Mouse (Mus musculus): ENCODE measurements around the gene Vps11. TPM values are rescaled to one million over a fixed set of nuclear protein-coding genes. Genes with fewer than 3 reads are reported as not detected.

Gene Vps11
- 49.5 and 63.8 TPM in 2 replicates for total RNA-seq (2023)

GRCm38 (mm10) chr9:44361190-44361917 lies at the start of gene Vps11:
TSS of gene Vps11 (minus strand) at chr9:44361670.

GRCm38 (mm10) chr9:44406906-44407751 lies 45.7 kb upstream of the Vps11 start, which contains the start of the genes Rps25 and Trappc4:
TSS of gene Rps25 (plus strand) at chr9:44407139.
TSS of gene Trappc4 (minus strand) at chr9:44407600.

GRCm38 (mm10) chr9:44396684-44397411 lies 35.4 kb upstream of the Vps11 start, which contains the start of gene Slc37a4:
TSS of gene Slc37a4 (plus strand) at chr9:44396852.

GRCm38 (mm10) chr9:44379054-44379834 lies 17.8 kb upstream of the Vps11 start, which contains the start of gene Hyou1:
TSS of gene Hyou1 (plus strand) at chr9:44379490.

DNA sequence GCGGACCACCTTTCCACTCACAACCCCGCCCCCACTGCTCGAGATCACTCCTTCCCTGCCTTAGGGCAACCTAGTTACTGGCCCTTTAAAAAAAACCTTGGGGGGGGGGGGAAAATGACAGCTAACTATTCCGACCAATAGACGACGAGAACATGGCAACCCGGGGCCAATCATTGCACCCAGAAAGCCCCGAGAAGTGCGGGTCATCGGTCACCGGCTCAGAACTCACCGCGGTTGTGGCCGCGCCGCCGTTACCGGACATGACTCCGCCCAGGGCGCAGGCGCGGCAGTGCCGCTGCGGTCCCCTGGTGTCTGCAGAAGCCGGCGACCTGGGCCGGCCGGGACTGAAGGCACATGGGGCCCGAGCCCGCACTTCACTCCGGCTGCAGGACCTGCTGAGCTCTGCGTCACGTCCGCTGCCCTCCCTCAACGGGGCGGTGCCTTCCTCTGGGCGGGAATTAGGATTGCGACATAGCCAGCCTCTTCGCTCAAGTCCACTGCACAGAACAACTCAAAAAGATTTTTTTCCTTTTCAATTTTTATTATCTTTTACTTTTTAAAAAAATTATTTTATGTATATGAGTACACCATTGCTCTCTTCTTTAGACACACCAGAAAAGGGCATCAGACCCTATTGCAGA lies 17.6 kb downstream of the Vps11 start, which contains the start of gene Hmbs:
Gene Hmbs, minus strand, starts transcription at position 448 of the 641 bp plus-strand sequence.

DNA sequence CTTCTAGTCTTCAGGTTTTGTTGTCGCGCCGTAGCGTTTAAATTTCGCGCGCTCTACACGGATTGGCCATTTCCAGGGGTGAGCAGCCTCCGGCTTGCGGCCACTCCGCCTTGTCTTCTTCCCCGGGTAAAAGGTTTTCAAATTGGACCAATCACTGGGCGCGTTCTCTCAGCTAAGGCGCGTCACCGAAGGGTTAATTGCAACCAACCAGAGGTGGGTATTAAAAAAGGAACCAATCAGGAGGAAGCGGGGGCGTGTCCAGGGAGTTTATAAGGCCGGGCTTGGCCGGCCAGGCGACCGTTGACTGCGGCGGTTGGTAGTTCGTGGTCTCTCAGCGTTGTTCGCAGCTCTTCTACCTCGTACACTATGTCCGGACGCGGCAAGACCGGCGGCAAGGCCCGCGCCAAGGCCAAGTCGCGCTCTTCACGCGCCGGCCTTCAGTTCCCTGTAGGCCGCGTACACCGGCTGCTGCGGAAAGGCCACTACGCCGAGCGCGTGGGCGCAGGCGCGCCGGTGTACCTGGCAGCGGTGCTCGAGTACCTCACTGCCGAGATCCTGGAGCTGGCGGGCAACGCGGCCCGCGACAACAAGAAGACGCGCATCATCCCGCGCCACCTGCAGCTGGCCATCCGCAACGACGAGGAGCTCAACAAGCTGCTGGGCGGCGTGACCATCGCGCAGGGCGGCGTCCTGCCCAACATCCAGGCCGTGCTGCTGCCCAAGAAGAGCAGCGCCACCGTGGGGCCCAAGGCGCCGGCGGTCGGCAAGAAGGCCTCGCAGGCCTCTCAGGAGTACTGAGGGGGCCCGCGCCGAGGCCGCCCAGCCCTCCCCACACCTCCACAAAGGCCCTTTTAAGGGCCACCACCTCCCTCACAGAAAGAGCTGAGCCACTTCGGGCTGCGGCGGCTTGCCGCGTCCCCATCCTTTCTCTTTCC lies 26.8 kb downstream of the Vps11 start, which contains the start of gene H2afx:
Gene H2afx, plus strand, starts transcription at position 299 of the 935 bp plus-strand sequence.

GRCm38 (mm10) chr9:44325768-44326370 lies 35.6 kb downstream of the Vps11 start, which contains the start of gene Dpagt1:
TSS of gene Dpagt1 (plus strand) at chr9:44326019.

GRCm38 (mm10) chr9:44319887-44320798 lies 41.3 kb downstream of the Vps11 start, which contains the start of gene C2cd2l:
TSS of gene C2cd2l (minus strand) at chr9:44320285.

DNA sequence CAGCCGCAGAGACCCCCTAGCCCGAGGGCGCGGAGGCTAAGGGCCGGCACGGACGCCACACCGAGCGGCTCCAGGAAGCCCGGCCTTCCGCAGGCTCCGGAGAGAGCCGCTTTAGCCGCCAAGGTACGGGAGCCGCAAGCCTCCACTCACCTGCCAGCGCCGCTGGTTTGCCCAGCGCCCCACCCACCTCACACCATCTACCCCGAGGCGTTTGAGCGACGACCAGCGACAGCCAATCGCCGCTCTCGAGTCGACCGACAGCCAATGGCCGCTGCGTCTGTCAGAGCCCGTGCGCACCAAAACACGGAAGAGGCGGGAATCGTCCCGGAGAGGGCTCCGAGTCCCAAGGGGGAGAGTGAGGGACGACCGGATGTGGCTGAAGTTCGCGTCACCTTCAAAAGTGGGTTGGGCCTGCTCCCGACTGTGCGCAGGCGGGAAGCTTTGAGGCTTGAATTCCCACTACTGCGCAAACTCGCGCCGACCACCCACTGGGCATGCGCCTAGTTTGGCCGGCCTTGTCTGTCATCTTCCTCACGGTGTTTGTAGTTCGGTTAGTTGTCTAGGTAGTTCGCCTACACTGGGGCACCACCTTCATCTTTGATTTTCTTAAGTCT lies 55.9 kb downstream of the Vps11 start, which contains the start of gene Hinfp:
Gene Hinfp, minus strand, starts transcription at position 206 of the 614 bp plus-strand sequence.

Other genes starting within 250 kb of the Vps11 start
- 0.44 TPM in 1 of 2 replicates, not detected in the other for gene Gm49380, start 248.2 kb downstream of the Vps11 start, total RNA-seq (2023)
- 26.2 and 33.8 TPM in 2 replicates for gene Rnf26, start 248.2 kb downstream of the Vps11 start, total RNA-seq (2023)
- gene Mcam, start 227.2 kb downstream of the Vps11 start, total RNA-seq (2023) = 3.7 and 5.3 TPM in 2 replicates
- 194 and 257 TPM in 2 replicates for gene Cbl, start 127.6 kb downstream of the Vps11 start, total RNA-seq (2023)
- not detected in 2 replicates for gene Ccdc153, start 121.0 kb downstream of the Vps11 start, total RNA-seq (2023)
- gene Pdzd3, start 110.2 kb downstream of the Vps11 start, total RNA-seq (2023) = 1.00 and 1.8 TPM in 2 replicates
- 60.6 TPM in 2 replicates for gene Nlrx1, start 93.1 kb downstream of the Vps11 start, total RNA-seq (2023)
- gene Abcg4, start 73.1 kb downstream of the Vps11 start, total RNA-seq (2023) = 1.9 and 4.7 TPM in 2 replicates
- gene Hinfp, start 56.0 kb downstream of the Vps11 start, total RNA-seq (2023) = 31.3 and 43.5 TPM in 2 replicates
- 14.1 and 17.2 TPM in 2 replicates for gene C2cd2l, start 41.4 kb downstream of the Vps11 start, total RNA-seq (2023)
- gene Dpagt1, start 35.7 kb downstream of the Vps11 start, total RNA-seq (2023) = 12.2 and 14.1 TPM in 2 replicates
- 192 and 211 TPM in 2 replicates for gene H2afx, start 27.0 kb downstream of the Vps11 start, total RNA-seq (2023)
- gene Hmbs, start 17.4 kb downstream of the Vps11 start, total RNA-seq (2023) = 23.6 and 27.7 TPM in 2 replicates
- gene Hyou1, start 17.8 kb upstream of the Vps11 start, total RNA-seq (2023) = 60.5 and 72.5 TPM in 2 replicates
- 8.4 and 13.8 TPM in 2 replicates for gene Slc37a4, start 35.2 kb upstream of the Vps11 start, total RNA-seq (2023)
- gene Rps25, start 45.5 kb upstream of the Vps11 start, total RNA-seq (2023) = 664 and 910 TPM in 2 replicates
- 57.2 and 62.8 TPM in 2 replicates for gene Trappc4, start 45.9 kb upstream of the Vps11 start, total RNA-seq (2023)
- gene Ccdc84, start 56.9 kb upstream of the Vps11 start, total RNA-seq (2023) = 24.8 and 31.3 TPM in 2 replicates
- not detected in 2 replicates for gene Foxr1, start 79.5 kb upstream of the Vps11 start, total RNA-seq (2023)
- not detected in 2 replicates for gene Upk2, start 93.3 kb upstream of the Vps11 start, total RNA-seq (2023)
- 10.4 and 11.3 TPM in 2 replicates for gene Bcl9l, start 121.2 kb upstream of the Vps11 start, total RNA-seq (2023)
- 0.45 TPM in 1 of 2 replicates, not detected in the other for gene Cxcr5, start 200.2 kb upstream of the Vps11 start, total RNA-seq (2023)
- 155 and 178 TPM in 2 replicates for gene Ddx6, start 243.2 kb upstream of the Vps11 start, total RNA-seq (2023)